Mouse (Mus musculus): ENCODE data around the gene Cep85l. TPM values are rescaled to one million over a fixed set of nuclear protein-coding genes. Genes with fewer than 3 reads are reported as not detected.

Cep85l gene
- total RNA-seq, 2 experiments from 2014 or later, result 22.8 to 25.1 TPM

DNA sequence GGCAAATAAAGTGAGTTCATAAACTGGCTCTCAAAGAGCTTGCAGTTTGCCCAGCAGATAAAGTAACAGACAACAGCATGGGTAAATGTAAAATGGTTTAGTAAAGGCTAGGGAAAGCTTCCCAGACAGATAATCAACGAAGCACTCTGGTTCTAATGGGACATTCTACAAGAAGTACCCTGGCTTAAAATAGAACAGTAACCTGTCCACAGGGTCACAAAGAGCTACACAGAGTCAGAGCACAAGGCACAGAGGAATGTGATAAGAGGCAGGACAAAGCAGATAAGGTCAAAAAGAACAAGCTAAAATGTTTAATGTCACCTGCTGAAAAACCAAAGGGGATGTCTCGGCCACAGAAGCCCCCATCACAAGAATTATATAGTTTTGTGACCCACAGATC lies 47.0 kb downstream of the Cep85l start:
- 0 out of 2 replicates have a peak overlapping the region, but pooled peaks have one; percentile 0 for H3K27ac ChIP-seq
- TF ChIP-seq CTCF (conservative IDR thresholded peaks at IDR 0.05), result no peak
- no peak overlapping the region for H3K4me3 ChIP-seq
- DNase-seq (ENCODE audit: low spot score in 2 of 2), result no peak

DNA sequence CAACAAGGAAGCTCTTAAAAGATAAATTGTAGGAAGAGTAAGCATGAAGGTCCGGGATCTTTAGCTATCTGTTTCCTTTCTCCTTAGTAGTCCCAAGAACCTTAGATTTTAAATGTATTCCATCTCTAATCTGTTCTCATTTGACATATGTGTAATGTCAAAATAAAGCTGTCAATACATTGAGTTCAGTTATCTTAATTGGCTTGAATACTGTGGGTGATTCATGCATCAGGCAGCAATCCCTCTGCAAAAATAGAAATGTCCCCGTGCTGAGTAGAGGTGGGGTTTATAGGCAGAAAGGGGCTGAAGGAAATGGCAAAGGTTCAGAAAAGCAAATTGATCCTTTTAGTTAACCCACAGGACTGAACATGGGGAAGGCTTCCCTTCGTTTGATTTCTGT lies 50.5 kb downstream of the Cep85l start:
- Histone ChIP-seq H3K4me3 (no peak overlapping the region), H3K27ac (peak overlapping the region; percentile 36; the same call in 1 of the 2 replicates)
- peak in 1 of 2 experiments; percentile 23 for DNase-seq (ENCODE audit: low spot score in 2 of 2)
- no peak for TF ChIP-seq CTCF (conservative IDR thresholded peaks at IDR 0.05)

DNA sequence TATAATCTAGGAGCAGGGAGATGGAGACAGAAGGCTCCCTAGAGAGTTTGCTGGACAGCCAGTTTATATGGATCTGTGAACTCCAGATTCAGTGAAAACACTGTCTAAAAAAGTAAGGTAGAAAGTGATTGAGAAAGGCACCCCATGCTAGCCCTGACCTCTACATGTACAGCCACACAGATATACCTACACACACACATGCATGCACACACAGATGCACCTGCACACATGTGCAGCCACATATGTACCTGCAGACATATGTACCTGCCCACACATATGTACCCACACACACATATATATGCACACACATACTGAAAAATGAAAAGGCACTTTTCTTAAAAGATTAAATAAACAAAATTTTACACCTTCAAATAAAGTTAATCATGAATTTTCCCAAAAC lies 53.4 kb downstream of the Cep85l start:
- Histone ChIP-seq H3K27ac (no peak overlapping the region), H3K4me3 (no peak overlapping the region)
- no peak for DNase-seq (ENCODE audit: low spot score in 2 of 2)
- TF ChIP-seq CTCF (conservative IDR thresholded peaks at IDR 0.05), result no peak

DNA sequence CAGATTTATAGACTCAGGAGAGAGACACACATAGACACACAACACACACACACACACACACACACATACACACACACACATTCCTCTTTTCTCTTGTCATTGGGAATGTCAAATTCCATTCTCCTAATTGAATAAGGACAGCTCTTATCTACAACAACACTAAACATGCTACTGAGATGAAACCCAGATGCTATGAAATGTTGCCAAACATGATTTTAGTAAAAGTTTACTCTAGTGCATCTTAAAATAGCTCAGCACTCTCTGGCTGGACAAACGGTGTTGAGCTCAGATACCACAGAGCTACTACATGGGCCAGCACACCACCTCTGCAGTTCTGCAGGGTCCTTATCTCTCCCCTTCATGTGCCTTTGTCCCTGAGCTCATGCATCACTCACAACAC lies 55.1 kb downstream of the Cep85l start:
- no peak for DNase-seq (ENCODE audit: low spot score in 2 of 2)
- no peak for TF ChIP-seq CTCF (conservative IDR thresholded peaks at IDR 0.05)
- no peak overlapping the region for H3K27ac ChIP-seq

DNA sequence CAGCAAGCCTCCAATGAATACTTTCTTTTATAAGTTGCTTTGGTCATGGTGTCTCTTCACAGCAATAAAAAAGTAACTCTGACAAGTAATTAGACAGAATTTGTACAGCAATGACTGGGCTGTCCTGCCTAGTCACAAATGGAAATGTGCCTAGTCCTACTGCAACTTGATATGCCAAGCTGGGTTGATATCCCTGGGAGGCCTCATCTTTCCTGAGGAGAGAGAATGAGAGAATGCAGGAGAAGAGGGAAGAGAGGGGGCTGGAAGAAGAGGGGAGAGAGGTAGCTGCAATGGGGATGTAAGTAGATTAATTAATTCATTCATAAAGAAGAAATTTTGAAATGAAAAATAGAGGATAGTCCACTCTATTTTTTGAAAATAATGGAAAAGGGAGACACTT lies 56.4 kb downstream of the Cep85l start:
- no peak for TF ChIP-seq CTCF (conservative IDR thresholded peaks at IDR 0.05)
- DNase-seq (ENCODE audit: low spot score in 2 of 2), result no peak
- Histone ChIP-seq H3K4me3 (no peak overlapping the region), H3K27ac (no peak overlapping the region)

More for the DNA sequence above, 55.1 kb downstream of the Cep85l start:
- no peak overlapping the region for H3K4me3 ChIP-seq

DNA sequence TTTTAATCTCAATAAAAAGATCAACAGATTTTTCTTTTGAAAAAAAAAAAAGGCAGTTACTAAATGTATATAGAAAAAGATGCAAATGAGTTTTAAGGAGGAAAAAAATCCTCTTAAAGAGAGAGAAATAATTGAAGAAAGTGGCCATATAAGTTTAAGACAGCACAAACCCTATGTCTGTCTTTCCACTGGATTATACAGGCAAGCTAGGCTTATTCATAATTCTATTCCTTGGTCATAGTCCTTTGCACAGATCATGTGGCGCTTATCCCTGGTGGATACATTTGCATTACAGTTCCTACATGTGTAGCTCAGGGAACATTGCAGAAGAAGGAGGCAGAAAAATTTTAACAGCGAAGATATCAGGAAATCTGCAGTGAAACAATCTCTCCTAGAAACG lies 73.1 kb downstream of the Cep85l start:
- no peak for DNase-seq (ENCODE audit: low spot score in 2 of 2)
- no peak for TF ChIP-seq CTCF (conservative IDR thresholded peaks at IDR 0.05)
- Histone ChIP-seq H3K4me3 (no peak overlapping the region), H3K27ac (no peak overlapping the region)

DNA sequence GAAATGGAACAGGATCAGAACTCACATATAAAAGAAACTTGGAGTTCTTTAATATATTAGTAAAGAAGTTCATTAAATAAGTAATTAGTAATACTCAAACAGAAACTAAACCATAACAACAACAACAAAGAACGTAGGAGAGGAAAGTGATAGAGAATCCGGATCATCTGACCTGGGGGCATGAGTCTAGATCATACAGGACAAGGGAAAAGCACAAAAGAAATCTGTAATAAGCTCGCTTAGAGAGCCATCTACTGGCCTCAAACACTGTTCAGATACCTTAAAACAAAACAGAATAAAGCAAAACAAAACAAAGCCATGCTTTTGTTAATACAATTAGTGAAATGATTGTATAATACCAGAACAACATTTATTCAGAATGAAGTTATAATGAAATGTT lies 73.9 kb downstream of the Cep85l start:
- Histone ChIP-seq H3K27ac (0 out of 2 replicates have a peak overlapping the region, but pooled peaks have one; percentile 5), H3K4me3 (no peak overlapping the region)
- peak in 1 of 2 experiments; percentile 23 for DNase-seq (ENCODE audit: low spot score in 2 of 2)
- peak; percentile 75 for TF ChIP-seq CTCF (conservative IDR thresholded peaks at IDR 0.05)

DNA sequence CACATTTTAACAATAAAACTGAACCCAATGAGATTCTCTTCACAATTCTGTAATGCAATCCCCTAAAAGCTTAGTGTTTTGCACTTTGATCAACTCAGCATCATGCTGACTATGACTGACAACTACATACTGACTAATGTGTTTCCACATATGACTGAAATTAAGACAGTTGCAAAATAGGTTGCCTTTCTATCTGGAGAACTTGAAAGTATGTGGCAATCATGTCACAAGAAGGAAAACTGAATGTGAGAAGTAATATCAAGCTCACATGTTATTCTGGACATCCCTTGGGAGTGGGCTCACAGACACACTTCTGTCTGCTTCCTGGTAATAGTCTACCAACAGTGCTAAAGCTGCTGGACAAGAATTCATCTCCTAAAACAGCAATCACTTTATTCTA lies 94.6 kb downstream of the Cep85l start:
- Histone ChIP-seq H3K4me3 (no peak overlapping the region), H3K27ac (no peak overlapping the region)
- DNase-seq (ENCODE audit: low spot score in 2 of 2), result no peak
- no peak for TF ChIP-seq CTCF (conservative IDR thresholded peaks at IDR 0.05)

DNA sequence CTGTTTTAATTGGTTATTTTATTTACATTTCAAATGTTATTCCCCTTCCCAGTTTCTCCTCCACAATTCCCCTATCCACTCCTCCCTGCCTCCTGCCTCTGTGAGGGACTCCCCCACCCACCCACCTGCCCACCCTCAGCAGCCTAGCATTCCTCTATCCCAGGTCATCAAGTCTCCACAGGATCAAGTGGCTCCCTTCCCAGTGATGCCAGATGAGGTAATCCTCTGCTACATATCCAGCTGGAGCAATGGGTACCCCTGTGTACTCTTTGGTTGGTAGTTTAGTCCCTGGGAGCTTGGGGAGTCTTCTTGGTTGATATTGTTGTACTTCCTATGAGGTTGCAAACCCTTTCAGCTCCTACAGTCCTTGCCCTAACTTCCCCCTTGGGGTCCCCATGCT lies 107.5 kb downstream of the Cep85l start:
- DNase-seq (ENCODE audit: low spot score in 2 of 2), result no peak
- no peak for TF ChIP-seq CTCF (conservative IDR thresholded peaks at IDR 0.05)
- Histone ChIP-seq H3K27ac (no peak overlapping the region), H3K4me3 (no peak overlapping the region)

DNA sequence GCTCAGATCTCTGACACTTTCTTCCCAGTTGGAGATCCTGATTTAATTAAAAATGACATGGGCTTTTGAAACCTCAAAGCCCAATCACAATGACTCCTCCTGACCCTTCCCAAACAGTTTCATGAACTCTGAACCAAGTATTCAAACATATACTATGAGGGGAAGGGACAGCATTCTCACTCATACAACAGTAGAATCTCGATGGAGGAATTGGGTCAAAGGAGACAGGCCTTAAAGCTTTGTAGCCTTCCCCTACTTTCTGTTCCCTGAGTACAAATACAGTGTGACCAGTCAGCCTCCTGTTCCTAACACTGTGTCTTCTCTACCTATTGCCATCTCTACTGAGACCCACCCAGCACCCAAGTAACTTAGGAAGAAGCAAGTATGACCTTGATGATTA lies 117.7 kb downstream of the Cep85l start:
- no peak for TF ChIP-seq CTCF (conservative IDR thresholded peaks at IDR 0.05)
- no peak overlapping the region for H3K27ac ChIP-seq
- H3K4me3 ChIP-seq, result no peak overlapping the region
- no peak for DNase-seq (ENCODE audit: low spot score in 2 of 2)

DNA sequence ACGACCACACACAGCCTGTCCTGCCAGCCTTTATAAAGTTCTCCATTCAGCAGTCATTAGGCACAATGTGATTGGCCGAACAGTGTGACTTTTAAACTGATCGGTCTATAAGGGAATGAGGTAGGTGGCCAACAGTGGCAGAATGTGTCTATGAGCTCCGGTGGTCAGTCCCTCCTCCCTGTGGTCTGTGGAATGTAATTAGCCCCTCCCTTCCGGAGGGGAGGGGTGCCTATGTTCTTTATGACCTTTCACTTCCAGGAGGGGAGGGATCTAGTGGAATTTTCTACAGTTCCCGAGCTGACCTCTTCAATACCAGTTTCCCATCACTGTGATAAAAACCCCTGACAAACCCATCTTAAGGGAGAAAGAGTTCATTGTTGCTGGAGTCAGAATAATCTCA lies 144.4 kb downstream of the Cep85l start:
- DNase-seq (ENCODE audit: low spot score in 2 of 2), result no peak

DNA sequence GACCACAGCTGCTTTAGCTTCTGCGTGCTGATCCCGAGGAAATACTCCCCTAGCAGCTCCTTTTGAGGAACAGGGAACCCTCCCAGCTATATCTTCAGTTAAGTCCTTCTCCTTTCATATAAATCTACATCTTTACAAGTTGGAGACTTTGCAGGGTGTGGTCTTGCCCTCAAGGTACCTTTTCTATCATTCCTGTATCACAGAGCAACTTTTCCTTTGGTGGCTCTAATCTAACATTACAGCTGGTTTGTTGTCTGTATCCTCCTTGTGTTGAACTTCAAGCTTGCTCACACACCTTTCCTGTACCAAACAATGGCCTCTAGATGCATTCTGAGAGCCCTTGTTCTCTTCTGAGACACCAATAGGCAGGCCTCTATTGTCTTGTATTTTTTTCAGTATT lies 145.1 kb downstream of the Cep85l start:
- no peak overlapping the region for H3K4me3 ChIP-seq
- no peak for DNase-seq (ENCODE audit: low spot score in 2 of 2)
- no peak for TF ChIP-seq CTCF (conservative IDR thresholded peaks at IDR 0.05)
- no peak overlapping the region for H3K27ac ChIP-seq

More for the DNA sequence above, 144.4 kb downstream of the Cep85l start:
- Histone ChIP-seq H3K4me3 (no peak overlapping the region), H3K27ac (no peak overlapping the region)
- no peak for TF ChIP-seq CTCF (conservative IDR thresholded peaks at IDR 0.05)

DNA sequence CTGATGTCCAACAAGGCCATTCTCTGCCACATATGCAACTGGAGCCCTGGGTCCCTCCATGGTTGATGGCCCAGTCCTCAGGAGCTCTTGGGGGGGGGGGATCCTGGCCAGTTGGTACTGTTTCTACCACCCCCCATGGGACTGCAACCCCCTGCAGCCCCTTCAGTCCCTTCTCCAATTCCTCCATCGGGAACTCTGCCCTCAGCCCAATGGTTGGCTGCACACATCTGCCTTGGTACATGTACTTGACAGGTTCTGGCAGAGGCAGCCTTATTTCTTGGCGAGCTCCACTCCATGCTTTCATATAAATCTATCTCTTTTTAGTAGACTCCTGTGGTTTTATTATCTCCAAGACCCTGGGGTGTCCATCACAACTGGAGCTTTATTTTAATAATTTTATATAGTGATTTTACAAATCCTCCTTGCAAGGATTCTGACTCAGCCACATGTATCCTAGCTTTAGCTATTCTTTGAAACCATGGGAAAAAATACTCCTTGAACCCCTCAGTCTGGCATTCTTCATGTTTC lies 145.6 kb downstream of the Cep85l start:
- TF ChIP-seq CTCF (conservative IDR thresholded peaks at IDR 0.05), result no peak
- no peak for DNase-seq (ENCODE audit: low spot score in 2 of 2)
- H3K27ac ChIP-seq, result no peak overlapping the region
- no peak overlapping the region for H3K4me3 ChIP-seq

DNA sequence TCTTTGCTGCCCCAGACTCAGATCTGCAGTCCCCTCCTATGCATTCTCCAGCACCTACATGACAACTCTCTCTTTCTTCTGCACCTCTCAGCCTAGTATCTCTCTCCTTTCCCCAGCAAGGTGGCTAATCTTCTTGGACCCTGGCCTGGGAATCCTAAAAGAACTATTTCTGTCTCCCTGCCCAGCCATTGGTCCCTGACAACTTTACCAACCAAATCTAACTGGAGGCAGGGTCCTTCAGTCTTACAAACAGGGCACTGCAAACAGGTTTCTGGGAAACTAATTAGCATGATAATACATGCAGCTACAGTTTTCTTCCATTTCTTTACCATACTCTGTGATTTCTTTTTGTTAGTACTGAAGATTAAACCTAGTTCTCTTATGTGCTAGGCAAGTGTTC lies 148.9 kb downstream of the Cep85l start:
- H3K4me3 ChIP-seq, result no peak overlapping the region
- no peak for DNase-seq (ENCODE audit: low spot score in 2 of 2)
- H3K27ac ChIP-seq, result no peak overlapping the region
- TF ChIP-seq CTCF (conservative IDR thresholded peaks at IDR 0.05), result no peak

DNA sequence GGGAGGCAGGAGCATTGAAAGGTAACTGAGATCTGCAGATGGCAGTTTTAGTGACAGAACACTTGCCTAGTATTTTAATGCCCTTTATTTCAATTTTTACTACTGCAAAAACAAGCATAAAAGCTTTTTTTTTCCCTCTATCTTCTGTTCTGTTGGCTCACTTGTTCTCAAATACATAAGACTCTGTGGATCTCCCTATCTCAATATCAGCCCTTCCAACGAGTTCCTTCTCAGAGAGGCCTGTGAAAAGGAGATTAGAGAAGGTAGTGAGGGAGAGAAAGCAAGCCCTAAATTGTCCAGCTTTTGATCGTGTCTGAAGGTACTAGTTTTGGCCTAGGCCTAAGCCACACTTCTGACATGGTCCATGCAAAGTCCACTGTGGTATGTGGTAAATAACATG lies 150.6 kb downstream of the Cep85l start:
- H3K4me3 ChIP-seq, result no peak overlapping the region
- no peak for DNase-seq (ENCODE audit: low spot score in 2 of 2)
- H3K27ac ChIP-seq, result no peak overlapping the region
- TF ChIP-seq CTCF (conservative IDR thresholded peaks at IDR 0.05), result no peak

Other genes with a start within 250 kb of the Cep85l start
- gene Pln, start 42.3 kb downstream of the Cep85l start, total RNA-seq (2021), result 1 to 10 TPM in 1 of 2 experiments, under 1 TPM in 1; 0.98 to 1.4 TPM
- 10 to 100 TPM; 24.4 to 27.1 TPM for gene Asf1a, start 216.8 kb upstream of the Cep85l start, total RNA-seq (2021)